Mouse (Mus musculus): Measurements from ENCODE around the gene Pcyox1. TPM values are rescaled to one million over a fixed set of nuclear protein-coding genes. Genes with fewer than 3 reads are reported as not detected.
A peak's percentile ranks its signal among the peaks of the same experiment; 100 is the strongest.

Gene Pcyox1
- polyA plus RNA-seq (2014; fragmentation: Nextera tagmentation; extraction: Ambion mirVana): 107 and 119 TPM in 2 replicates

- Histone ChIP-seq H3K27ac (ENCODE audit: low read depth, low read length) (peak within 1 kb of the TSS; percentile 87), H3K4me2 (peak within 1 kb of the TSS; percentile 71), H3K9ac (ENCODE audit: low read length) (peak within 1 kb of the TSS; percentile 90), H3K4me1 (ENCODE audit: control insufficient read depth, insufficient read depth, low read length) (peaks cover 20% of the 10 kb centered on the region), H3K27me3 (ENCODE audit: control insufficient read depth, insufficient read depth, low read length) (no peaks in the 10 kb centered on the region), H3K9me3 (ENCODE audit: control insufficient read depth, low read length) (no peaks in the 10 kb centered on the region), H3K36me3 (ENCODE audit: control insufficient read depth, insufficient read depth, low read length) (peaks cover 12% of the 10 kb centered on the region), H3K4me3 (ENCODE audit: low read depth, low read length) (peak within 1 kb of the TSS; percentile 90)
- WGBS: under 1% methylated on average over 50 of the region's 51 CpGs
- peak; percentile 100 for DNase-seq (ENCODE audit: low spot score, missing footprints)
- peak; percentile 96 for ATAC-seq (ENCODE audit: low FRiP score)
Measured at GRCm38 (mm10) chr6:86396581-86397256, at the start of gene Pcyox1. Pcyox1 (minus strand) TSS chr6:86397154.

- Histone ChIP-seq H3K9ac (ENCODE audit: low read length) (no peak overlapping the region), H3K4me1 (ENCODE audit: control insufficient read depth, insufficient read depth, low read length) (no peaks in the 10 kb centered on the region), H3K4me3 (ENCODE audit: low read depth, low read length) (no peak overlapping the region), H3K27me3 (ENCODE audit: control insufficient read depth, insufficient read depth, low read length) (no peaks in the 10 kb centered on the region), H3K4me2 (no peak overlapping the region), H3K9me3 (ENCODE audit: control insufficient read depth, low read length) (no peaks in the 10 kb centered on the region), H3K27ac (ENCODE audit: low read depth, low read length) (no peak overlapping the region), H3K36me3 (ENCODE audit: control insufficient read depth, insufficient read depth, low read length) (peaks cover 8% of the 10 kb centered on the region; the same call in 1 of the 2 replicates)
- DNase-seq (ENCODE audit: low spot score, missing footprints): no peak
- 94% methylated on average over 18 of the region's 18 CpGs for WGBS
- no peak for ATAC-seq (ENCODE audit: low FRiP score)
Measured at GRCm38 (mm10) chr6:86445551-86445950, 48.6 kb upstream of the Pcyox1 start.

GRCm38 (mm10) chr6:86441571-86441970 is 44.6 kb upstream of the Pcyox1 start:
- Histone ChIP-seq H3K9ac (ENCODE audit: low read length) (no peak overlapping the region), H3K27me3 (ENCODE audit: control insufficient read depth, insufficient read depth, low read length) (no peaks in the 10 kb centered on the region), H3K36me3 (ENCODE audit: control insufficient read depth, insufficient read depth, low read length) (peaks cover 8% of the 10 kb centered on the region; the same call in 1 of the 2 replicates), H3K4me1 (ENCODE audit: control insufficient read depth, insufficient read depth, low read length) (peaks cover 3% of the 10 kb centered on the region; the same call in 1 of the 2 replicates), H3K9me3 (ENCODE audit: control insufficient read depth, low read length) (no peaks in the 10 kb centered on the region), H3K27ac (ENCODE audit: low read depth, low read length) (no peak overlapping the region), H3K4me2 (no peak overlapping the region), H3K4me3 (ENCODE audit: low read depth, low read length) (no peak overlapping the region)
- DNase-seq (ENCODE audit: low spot score, missing footprints) (no peak), ATAC-seq (ENCODE audit: low FRiP score) (no peak)
- whole genome bisulfite sequencing: 97% methylated on average over 10 of the region's 10 CpGs

- peak overlapping the region; percentile 84 for H3K4me3 ChIP-seq (ENCODE audit: low read depth, low read length)
- ATAC-seq (ENCODE audit: low FRiP score) (no peak), DNase-seq (ENCODE audit: low spot score, missing footprints) (no peak)
- peaks cover 14% of the 10 kb centered on the region for H3K36me3 ChIP-seq (ENCODE audit: control insufficient read depth, insufficient read depth, low read length)
- H3K27ac ChIP-seq (ENCODE audit: low read depth, low read length): no peak overlapping the region
- peaks cover 3% of the 10 kb centered on the region; the same call in 1 of the 2 replicates for H3K4me1 ChIP-seq (ENCODE audit: control insufficient read depth, insufficient read depth, low read length)
- H3K4me2 ChIP-seq: peak overlapping the region; percentile 57
- H3K27me3 ChIP-seq (ENCODE audit: control insufficient read depth, insufficient read depth, low read length): no peaks in the 10 kb centered on the region
- no peaks in the 10 kb centered on the region for H3K9me3 ChIP-seq (ENCODE audit: control insufficient read depth, low read length)
- 94% methylated on average over 1 of the region's 1 CpGs for WGBS
- peak overlapping the region; percentile 86; the same call in 1 of the 2 replicates for H3K9ac ChIP-seq (ENCODE audit: low read length)
Measured at GRCm38 (mm10) chr6:86439531-86439930, 42.6 kb upstream of the Pcyox1 start.

GRCm38 (mm10) chr6:86439119-86439496 is 42.2 kb upstream of the Pcyox1 start:
- Histone ChIP-seq H3K9ac (ENCODE audit: low read length) (peak overlapping the region; percentile 86), H3K27ac (ENCODE audit: low read depth, low read length) (peak overlapping the region; percentile 67), H3K4me1 (ENCODE audit: control insufficient read depth, insufficient read depth, low read length) (peaks cover 3% of the 10 kb centered on the region; the same call in 1 of the 2 replicates), H3K4me3 (ENCODE audit: low read depth, low read length) (peak overlapping the region; percentile 84), H3K4me2 (peak overlapping the region; percentile 57), H3K36me3 (ENCODE audit: control insufficient read depth, insufficient read depth, low read length) (peaks cover 14% of the 10 kb centered on the region), H3K27me3 (ENCODE audit: control insufficient read depth, insufficient read depth, low read length) (no peaks in the 10 kb centered on the region), H3K9me3 (ENCODE audit: control insufficient read depth, low read length) (no peaks in the 10 kb centered on the region)
- DNase-seq (ENCODE audit: low spot score, missing footprints): no peak
- no peak for ATAC-seq (ENCODE audit: low FRiP score)
- WGBS: 6% methylated on average over 13 of the region's 13 CpGs

- peak within 1 kb of the TSS; percentile 57 for H3K4me2 ChIP-seq
- H3K27me3 ChIP-seq (ENCODE audit: control insufficient read depth, insufficient read depth, low read length): no peaks in the 10 kb centered on the region
- DNase-seq (ENCODE audit: low spot score, missing footprints): peak; percentile 99
- peak; percentile 95 for ATAC-seq (ENCODE audit: low FRiP score)
- peak within 1 kb of the TSS; percentile 86 for H3K9ac ChIP-seq (ENCODE audit: low read length)
- under 1% methylated on average over 59 of the region's 59 CpGs for whole genome bisulfite sequencing
- peak within 1 kb of the TSS; percentile 84 for H3K4me3 ChIP-seq (ENCODE audit: low read depth, low read length)
- H3K9me3 ChIP-seq (ENCODE audit: control insufficient read depth, low read length): no peaks in the 10 kb centered on the region
- peaks cover 3% of the 10 kb centered on the region; the same call in 1 of the 2 replicates for H3K4me1 ChIP-seq (ENCODE audit: control insufficient read depth, insufficient read depth, low read length)
- peak within 1 kb of the TSS; percentile 67 for H3K27ac ChIP-seq (ENCODE audit: low read depth, low read length)
- H3K36me3 ChIP-seq (ENCODE audit: control insufficient read depth, insufficient read depth, low read length): peaks cover 8% of the 10 kb centered on the region
Measured at GRCm38 (mm10) chr6:86438272-86439118, 41.5 kb upstream of the Pcyox1 start, which contains the start of gene C87436. C87436 (plus strand) TSS chr6:86438374.

GRCm38 (mm10) chr6:86437711-86438110 is 40.8 kb upstream of the Pcyox1 start:
- peak overlapping the region; percentile 84 for H3K4me3 ChIP-seq (ENCODE audit: low read depth, low read length)
- WGBS: 3% methylated on average over 14 of the region's 14 CpGs
- H3K9ac ChIP-seq (ENCODE audit: low read length): peak overlapping the region; percentile 86
- ATAC-seq (ENCODE audit: low FRiP score) (peak; percentile 47; the same call in 1 of the 2 replicates), DNase-seq (ENCODE audit: low spot score, missing footprints) (peak; percentile 93)
- H3K4me2 ChIP-seq: peak overlapping the region; percentile 57
- H3K4me1 ChIP-seq (ENCODE audit: control insufficient read depth, insufficient read depth, low read length): peaks cover 3% of the 10 kb centered on the region; the same call in 1 of the 2 replicates
- H3K27me3 ChIP-seq (ENCODE audit: control insufficient read depth, insufficient read depth, low read length): no peaks in the 10 kb centered on the region
- peaks cover 7% of the 10 kb centered on the region for H3K36me3 ChIP-seq (ENCODE audit: control insufficient read depth, insufficient read depth, low read length)
- peak overlapping the region; percentile 67; the same call in 1 of the 2 replicates for H3K27ac ChIP-seq (ENCODE audit: low read depth, low read length)
- no peaks in the 10 kb centered on the region for H3K9me3 ChIP-seq (ENCODE audit: control insufficient read depth, low read length)

GRCm38 (mm10) chr6:86433696-86434095 is 36.7 kb upstream of the Pcyox1 start:
- peak; percentile 62 for DNase-seq (ENCODE audit: low spot score, missing footprints)
- 87% methylated on average over 1 of the region's 1 CpGs for WGBS

More at GRCm38 (mm10) chr6:86433696-86434095, 36.7 kb upstream of the Pcyox1 start:
- H3K4me1 ChIP-seq (ENCODE audit: control insufficient read depth, insufficient read depth, low read length): no peaks in the 10 kb centered on the region; the same call in 1 of the 2 replicates
- no peak overlapping the region for H3K4me3 ChIP-seq (ENCODE audit: low read depth, low read length)
- H3K4me2 ChIP-seq: no peak overlapping the region
- no peak overlapping the region for H3K27ac ChIP-seq (ENCODE audit: low read depth, low read length)
- no peaks in the 10 kb centered on the region for H3K9me3 ChIP-seq (ENCODE audit: control insufficient read depth, low read length)
- no peak for ATAC-seq (ENCODE audit: low FRiP score)
- no peaks in the 10 kb centered on the region for H3K27me3 ChIP-seq (ENCODE audit: control insufficient read depth, insufficient read depth, low read length)
- no peak overlapping the region for H3K9ac ChIP-seq (ENCODE audit: low read length)
- H3K36me3 ChIP-seq (ENCODE audit: control insufficient read depth, insufficient read depth, low read length): peaks cover 10% of the 10 kb centered on the region
